Mouse (Mus musculus) embryo, embryonic 9.5 days (tissue): ENCODE data around the gene Hist1h1c.
"Not testable (repeated sequence)": the region's sequence is repeated elsewhere in the genome, so short reads cannot be mapped to it uniquely, and the experiment has no call there.

Experiments
- DNase-seq: peaks from one replicate; pipeline ENCODE4 v3.0.0-alpha.2; 2017; ENCODE audit errors: extremely low spot score

The Hist1h1c gene

DNA sequence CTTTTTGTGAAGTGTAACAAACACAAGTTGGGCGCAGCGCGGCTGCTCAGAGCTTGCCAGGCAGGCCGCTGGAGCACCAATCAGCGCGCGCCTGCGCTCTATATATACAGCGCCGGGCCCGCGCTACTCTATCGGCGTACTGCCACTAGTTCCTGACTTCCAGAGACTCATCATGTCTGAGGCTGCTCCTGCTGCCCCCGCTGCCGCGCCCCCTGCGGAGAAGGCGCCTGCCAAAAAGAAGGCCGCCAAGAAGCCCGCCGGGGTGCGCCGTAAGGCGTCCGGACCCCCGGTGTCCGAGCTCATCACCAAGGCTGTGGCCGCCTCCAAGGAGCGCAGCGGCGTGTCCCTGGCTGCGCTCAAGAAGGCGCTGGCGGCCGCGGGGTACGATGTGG lies at the start of gene Hist1h1c:
TSS of gene Hist1h1c (plus strand) at position 132 of the 392 bp plus-strand sequence.
- DNase-seq: peak; percentile 97

DNA sequence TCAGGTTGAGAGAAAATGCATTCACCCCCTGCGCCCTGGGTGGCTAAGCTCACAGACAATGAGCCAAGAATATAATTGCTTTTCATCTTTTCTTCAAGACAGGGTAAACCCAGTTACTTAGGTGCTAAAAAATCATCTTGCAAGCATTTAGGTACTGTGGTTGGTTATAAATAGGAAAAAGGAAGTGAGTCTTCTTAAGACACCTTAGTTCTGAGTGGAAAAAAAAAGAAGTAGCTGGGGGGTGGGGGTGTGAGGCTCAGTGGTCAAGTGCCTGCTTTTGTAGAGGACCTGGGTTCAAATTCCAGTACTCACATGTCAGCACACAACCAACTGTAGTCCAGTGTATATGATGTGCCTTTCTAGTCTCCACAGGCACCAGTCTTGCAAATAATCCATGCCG lies 49.7 kb upstream of the Hist1h1c start:
- DNase-seq: no peak

DNA sequence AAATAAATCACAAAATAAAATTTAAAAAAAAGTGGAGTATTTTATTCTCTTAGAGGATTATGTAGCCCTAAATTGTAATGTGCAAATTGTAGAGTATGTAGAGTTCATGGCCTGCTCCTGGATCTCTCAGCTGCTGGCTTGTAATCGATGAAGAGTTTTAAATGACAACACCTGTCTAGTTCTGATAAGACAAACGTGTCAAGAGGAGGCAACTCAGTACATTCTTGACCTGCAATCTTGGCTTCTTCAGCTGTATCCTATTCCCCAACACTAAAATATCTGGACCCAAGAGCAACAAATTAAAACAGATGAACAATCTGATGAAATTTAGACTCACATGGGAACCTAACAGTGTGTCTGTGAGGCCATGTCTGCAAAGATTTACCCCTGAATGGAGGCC lies 49.1 kb upstream of the Hist1h1c start:
- no peak for DNase-seq

DNA sequence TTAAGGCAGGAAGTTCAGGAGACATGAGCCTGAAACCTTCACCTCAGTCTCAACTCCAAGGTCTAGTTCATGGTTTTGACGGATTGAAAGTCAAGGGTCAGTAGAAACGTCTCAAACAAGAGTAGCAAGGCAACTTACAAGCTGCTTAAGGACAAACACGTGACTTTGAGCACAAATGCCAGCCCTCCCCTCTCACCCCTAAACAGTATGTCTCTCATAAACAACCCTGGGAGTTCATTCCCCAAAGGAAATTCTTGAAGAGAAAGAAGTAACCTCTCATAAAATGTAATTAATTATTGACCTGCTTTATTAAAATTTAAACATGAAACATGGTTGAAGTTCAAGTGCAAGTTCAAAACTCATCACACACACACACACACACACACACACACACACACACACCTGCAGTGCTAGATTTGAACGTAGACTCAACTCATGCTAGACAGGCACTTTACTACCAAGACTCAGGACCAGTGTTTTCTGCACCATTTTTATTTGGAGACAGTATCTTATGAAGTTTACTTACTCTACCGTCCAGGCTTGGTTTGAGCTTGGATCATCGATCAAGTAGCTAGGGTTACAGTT lies 44.7 kb upstream of the Hist1h1c start:
- no peak for DNase-seq

GRCm38 (mm10) chr13:23694956-23695355 lies 43.7 kb upstream of the Hist1h1c start:
- DNase-seq: no peak

DNA sequence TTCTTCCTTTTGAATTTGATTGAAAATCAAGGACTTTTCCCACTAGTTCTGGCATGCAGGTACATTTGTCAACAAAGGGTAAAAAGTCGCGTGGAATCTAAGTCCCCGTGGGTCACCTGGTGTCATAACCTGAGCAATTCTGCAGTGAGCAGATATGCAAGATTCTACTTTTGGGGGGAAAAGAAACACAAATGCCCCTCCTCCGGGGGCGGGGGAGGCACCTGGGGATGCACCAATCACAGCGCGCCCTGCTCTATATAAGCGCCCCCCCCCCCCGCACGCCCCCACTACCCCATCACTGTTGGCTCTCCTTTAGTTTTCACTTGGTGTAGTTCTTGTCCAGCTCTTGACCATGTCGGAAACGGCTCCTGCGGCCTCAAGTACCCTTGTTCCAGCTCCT lies 43.1 kb upstream of the Hist1h1c start, which contains the start of gene Hist1h1t:
TSS of gene Hist1h1t (plus strand) at position 301 of the 400 bp plus-strand sequence.
- no peak for DNase-seq

DNA sequence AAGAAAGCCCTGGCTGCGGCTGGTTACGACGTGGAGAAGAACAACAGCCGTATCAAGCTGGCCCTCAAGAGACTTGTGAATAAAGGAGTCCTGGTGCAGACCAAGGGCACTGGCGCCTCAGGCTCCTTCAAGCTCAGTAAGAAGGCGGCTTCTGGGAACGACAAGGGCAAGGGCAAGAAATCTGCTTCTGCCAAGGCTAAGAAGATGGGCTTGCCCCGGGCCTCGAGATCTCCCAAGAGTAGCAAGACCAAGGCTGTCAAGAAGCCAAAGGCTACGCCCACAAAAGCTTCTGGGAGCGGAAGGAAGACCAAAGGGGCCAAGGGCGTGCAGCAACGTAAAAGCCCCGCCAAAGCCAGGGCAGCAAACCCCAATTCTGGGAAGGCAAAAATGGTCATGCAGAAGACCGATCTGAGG lies 42.5 kb upstream of the Hist1h1c start:
- peak; percentile 30 for DNase-seq

DNA sequence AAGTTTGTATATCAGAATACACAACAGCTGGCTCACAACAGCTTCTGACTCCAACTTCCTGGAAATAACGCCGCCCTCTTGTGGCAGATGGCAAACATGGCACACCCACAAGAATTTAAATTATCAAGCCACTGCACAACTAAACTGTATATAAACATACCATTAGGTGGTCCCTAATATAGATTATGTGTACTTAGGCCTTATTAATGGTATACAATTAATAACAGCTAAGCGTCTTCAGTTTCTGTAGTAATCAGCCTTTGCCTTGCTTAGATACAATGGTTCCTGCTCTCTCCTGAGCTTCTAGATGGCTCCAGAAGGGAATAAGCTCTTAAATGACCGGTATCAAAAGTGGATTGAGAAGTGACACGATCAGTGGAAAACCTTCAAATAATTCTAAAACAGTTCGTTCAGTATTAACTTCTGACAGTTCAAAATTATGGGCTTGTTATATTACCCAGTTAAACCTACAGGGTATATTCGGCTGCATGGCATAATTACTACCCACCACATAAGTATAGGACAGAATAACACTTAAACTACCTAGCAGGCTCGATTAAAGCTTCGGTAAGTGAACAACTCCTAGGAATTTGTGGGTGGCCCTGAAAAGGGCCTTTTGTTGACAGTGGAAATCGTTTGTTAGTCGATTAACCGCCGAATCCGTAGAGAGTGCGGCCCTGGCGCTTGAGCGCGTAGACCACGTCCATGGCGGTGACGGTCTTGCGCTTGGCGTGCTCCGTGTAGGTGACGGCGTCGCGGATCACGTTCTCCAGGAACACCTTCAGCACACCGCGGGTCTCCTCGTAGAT lies 40.9 kb upstream of the Hist1h1c start:
- peak; percentile 78 for DNase-seq

GRCm38 (mm10) chr13:23698300-23698693 lies 40.3 kb upstream of the Hist1h1c start, which contains the start of gene Hist1h4c:
Gene Hist1h4c (minus strand): TSS chr13:23698454.
- DNase-seq: peak; percentile 100

DNA sequence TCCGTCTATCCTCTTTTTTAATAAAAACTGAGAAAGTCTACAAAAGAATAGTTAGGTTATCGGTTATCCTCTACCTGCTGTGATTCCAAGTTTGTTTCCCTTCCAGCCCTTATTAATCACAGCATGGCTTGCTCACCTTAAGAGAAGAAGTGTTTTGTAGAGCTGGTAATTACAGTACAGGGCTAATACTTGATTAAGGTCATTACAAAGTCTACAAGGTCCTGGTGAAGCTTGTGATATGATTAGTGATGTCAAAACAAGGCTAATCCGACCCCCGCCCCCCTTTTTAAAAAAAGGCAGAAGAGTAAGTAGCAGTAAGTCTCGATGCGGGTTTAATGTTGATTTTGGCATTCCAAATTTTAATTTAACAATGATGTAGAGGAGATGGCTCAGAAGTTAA lies 39.6 kb upstream of the Hist1h1c start:
- no peak for DNase-seq

GRCm38 (mm10) chr13:23699767-23700166 lies 38.8 kb upstream of the Hist1h1c start:
- no peak for DNase-seq

- peak; percentile 80 for DNase-seq
Measured at GRCm38 (mm10) chr13:23700786-23701520, 37.7 kb upstream of the Hist1h1c start.

GRCm38 (mm10) chr13:23702220-23702619 lies 36.4 kb upstream of the Hist1h1c start:
- no peak for DNase-seq

- DNase-seq: not testable (repeated sequence)
Measured at GRCm38 (mm10) chr13:23702801-23703200, 35.8 kb upstream of the Hist1h1c start.

DNA sequence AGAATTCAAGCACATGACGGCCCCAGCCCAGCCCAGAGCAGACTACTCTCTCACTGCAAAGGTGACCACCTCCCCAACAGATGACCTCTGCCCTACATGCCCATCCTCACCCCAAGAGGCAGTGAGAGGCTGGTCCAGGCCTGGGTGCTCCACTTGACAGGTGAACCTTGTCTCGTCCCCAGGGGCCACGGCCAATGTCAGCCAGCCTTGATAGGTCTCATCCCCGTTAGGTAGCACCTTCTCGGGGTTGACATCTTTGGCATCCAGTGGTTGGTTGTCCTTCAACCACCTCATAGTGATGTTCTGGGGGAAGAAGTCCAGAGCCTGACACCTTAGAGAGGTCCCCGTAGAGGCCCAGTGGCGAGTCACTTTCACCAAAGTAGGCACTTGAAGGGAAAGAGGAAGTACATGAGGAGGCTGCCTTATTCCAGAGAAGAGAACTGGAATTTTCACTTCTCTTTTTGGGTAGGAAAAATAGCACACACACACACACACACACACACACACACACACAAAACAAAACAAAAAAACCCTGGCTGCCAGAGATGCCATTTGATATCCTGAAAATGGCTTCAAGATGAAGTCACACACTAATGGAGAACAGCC lies 32.8 kb upstream of the Hist1h1c start:
- no peak for DNase-seq

GRCm38 (mm10) chr13:23706771-23707170 lies 31.8 kb upstream of the Hist1h1c start:
- DNase-seq: no peak

DNA sequence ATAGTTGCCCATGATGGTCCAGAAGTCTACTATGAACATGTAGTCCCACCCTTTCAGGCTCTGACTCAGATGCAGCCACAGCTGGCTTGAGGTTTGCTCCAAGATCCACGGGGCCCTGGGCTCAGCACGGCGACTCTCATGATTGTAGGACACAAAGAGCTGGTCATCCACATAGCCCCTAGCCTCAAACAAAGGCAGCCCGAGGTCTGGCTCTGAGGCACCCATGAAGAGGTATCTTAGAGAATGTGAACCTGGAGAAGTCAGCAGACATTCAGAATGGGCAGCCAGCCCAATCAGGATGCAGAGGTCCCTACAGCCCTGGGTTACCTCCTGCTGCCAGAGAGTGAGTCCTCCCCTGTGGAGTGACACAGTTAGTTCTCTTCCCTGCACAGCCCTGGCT lies 30.6 kb upstream of the Hist1h1c start:
- no peak for DNase-seq

DNA sequence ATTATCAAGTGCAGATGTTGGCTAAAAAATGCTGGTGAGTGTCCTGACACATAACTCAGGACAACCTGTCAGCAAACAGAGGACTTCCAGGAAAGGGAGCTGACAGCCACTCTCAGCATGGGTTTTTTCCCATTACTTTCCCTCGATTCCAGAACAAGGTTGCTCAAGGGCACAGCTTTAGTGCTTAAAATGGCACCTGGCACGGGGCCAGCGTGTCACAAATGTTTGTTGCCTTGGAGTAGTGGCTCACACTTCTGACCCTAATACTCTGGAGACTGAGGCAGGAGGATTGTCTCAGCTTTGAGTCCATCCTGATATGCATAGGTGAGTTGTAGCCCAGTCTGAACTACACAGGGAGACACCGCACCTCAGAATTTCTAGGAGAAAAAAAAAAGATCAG lies 30.0 kb upstream of the Hist1h1c start:
- DNase-seq: no peak

GRCm38 (mm10) chr13:23709714-23710373 lies 28.8 kb upstream of the Hist1h1c start:
- no peak for DNase-seq

- DNase-seq: peak; percentile 59
Measured at GRCm38 (mm10) chr13:23710374-23711089, 28.1 kb upstream of the Hist1h1c start, which contains the start of gene Hfe. Gene Hfe (minus strand): TSS chr13:23710854.
